Mouse (Mus musculus) monocyte, adult 5-6 weeks (primary cell): ENCODE data around the gene Lcn11. TPM values are rescaled to one million over a fixed set of nuclear protein-coding genes. Genes with fewer than 3 reads are reported as not detected.
"Not testable (repeated sequence)": the region's sequence is repeated elsewhere in the genome, so short reads cannot be mapped to it uniquely, and the experiment has no call there.

Experiments used
- ATAC-seq: fragments of 153-309, 156-312 bp; replicated peaks from 2 replicates; pipeline ENCODE4 v1.8.0; 2017; ENCODE audit warnings: mild to moderate bottlenecking; ENCODE audit not compliant: low TSS enrichment, insufficient number of reproducible peaks, severe bottlenecking, poor library complexity, low FRiP score
- total RNA-seq: library from RNA; stranded (forward); fragments of 200-1000, 200-491, 200-594 nt; gene quantifications from 3 replicates; pipeline ENCODE4 v1.2.3, GENCODE M21; 2017

Gene Lcn11
- total RNA-seq, 1 experiment from 2014 or later = not detected

DNA sequence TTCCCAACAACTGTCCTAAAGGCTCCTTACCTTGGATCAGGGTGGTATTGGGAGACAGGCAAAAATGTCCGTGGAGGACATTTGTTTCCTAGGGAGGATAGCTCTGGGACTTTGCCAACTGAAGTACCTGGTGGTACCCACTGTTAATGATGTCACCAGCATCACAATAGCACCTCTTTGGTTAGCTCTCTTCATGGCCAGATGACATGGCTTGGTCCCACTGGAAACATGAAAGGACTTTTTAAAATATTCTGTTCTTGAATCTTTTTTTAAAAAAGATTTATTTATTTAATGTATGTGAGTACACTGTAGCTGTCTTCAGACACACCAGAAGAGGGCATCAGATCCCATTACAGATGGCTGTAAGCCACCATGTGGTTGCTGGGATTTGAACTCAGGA lies 38.9 kb downstream of the Lcn11 start, which contains the start of gene Glt6d1:
Gene Glt6d1 (minus strand): TSS at position 101 of the 400 bp plus-strand sequence.
- not testable (repeated sequence) for ATAC-seq

DNA sequence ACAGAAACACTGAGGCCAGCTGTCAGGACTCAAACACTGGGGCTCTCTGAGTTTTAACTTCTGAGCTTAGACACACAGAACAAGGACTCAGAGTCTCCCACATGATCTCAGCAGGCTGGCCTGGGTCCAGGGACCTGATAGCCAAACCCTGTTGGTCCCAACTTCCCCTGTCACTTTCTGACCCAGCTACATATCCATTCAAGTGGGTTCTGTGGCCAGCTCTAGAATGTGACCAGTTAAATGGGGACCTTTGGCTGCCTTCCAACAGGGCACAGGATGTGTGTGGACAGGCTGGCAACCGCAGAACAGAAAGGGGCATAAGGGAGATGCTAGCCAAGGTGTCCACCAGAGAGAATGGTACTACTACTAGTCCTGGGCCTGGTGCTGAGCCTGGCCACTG lies 46.0 kb downstream of the Lcn11 start, which contains the start of gene Lcn9:
Gene Lcn9 (plus strand): TSS at position 348 of the 400 bp plus-strand sequence.
- ATAC-seq = no peak

DNA sequence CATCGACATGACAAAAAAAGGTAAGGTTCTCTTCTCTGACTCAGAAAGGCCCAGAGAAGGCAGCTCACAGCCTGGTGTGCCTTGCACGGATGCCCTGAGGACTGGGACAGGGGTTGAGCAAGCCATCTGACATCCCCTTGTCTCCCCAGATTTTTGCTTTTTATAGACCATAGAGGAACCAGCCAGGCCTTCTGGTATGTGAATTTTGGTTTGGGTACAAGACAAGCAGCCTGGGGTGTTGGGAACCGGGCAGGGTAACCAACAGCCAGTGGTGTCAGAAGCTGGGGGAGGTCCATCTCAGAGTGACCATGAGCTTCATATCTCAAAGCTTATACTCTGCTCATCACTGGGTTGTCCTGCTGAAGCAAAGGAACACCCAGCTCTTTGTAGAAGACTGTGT lies 47.9 kb downstream of the Lcn11 start:
- ATAC-seq = no peak

DNA sequence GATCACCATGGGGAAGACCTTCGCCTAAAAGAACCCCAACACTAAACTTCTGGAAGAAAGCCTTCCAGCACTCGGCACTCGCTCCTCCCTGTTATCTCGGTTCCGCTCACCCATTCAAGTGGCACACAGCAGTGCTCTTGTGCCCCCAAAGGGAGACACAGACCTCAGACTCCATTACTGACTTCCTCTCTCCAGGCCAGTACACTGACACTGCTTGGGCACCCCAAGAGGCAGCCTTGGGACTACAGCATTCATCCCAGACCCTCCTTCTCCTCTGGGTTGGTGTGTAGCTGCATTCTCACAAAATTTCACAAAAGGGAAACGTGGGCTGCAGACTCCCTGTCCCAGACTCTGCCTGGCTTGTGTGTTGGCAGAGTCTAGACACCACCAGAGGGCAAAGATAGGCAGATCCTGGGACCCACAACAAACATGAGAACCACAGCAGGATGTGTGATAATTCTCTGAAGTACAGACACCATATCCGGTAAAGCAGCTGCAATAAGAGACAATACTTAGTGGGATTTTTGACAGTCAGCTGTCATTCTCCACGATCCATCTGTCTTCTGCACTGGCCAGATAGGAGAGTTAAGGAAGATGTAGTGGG lies 51.6 kb downstream of the Lcn11 start:
- ATAC-seq = no peak

Other genes starting within 250 kb of the Lcn11 start
- gene Traf2, start 230.1 kb upstream of the Lcn11 start, total RNA-seq = 16.6 to 29.4 TPM (median 18.0 TPM) in 3 replicates
- gene Edf1, start 219.2 kb upstream of the Lcn11 start, total RNA-seq = 80.0 to 121 TPM (median 114 TPM) in 3 replicates
- gene Mamdc4, start 202.2 kb upstream of the Lcn11 start, total RNA-seq = 2.8 to 6.2 TPM in 2 of 3 replicates, not detected in the other
- 0.67 to 1.9 TPM (median 1.1 TPM) in 3 replicates for gene Phpt1, start 201.8 kb upstream of the Lcn11 start, total RNA-seq
- gene Ajm1, start 195.3 kb upstream of the Lcn11 start, total RNA-seq = 0.10 TPM in 1 of 3 replicates, not detected in the others
- gene Rabl6, start 168.5 kb upstream of the Lcn11 start, total RNA-seq = 42.7 to 71.6 TPM (median 51.7 TPM) in 3 replicates
- not detected in 3 replicates for gene Ccdc183, start 159.3 kb upstream of the Lcn11 start, total RNA-seq
- gene Tmem141, start 155.0 kb upstream of the Lcn11 start, total RNA-seq = 12.4 to 19.4 TPM (median 14.3 TPM) in 3 replicates
- gene Fcna, start 149.0 kb upstream of the Lcn11 start, total RNA-seq = not detected in 3 replicates
- gene Lcn8, start 123.9 kb upstream of the Lcn11 start, total RNA-seq = not detected in 3 replicates
- gene Lcn5, start 119.1 kb upstream of the Lcn11 start, total RNA-seq = not detected in 3 replicates
- not detected in 3 replicates for gene Lcn6, start 100.2 kb upstream of the Lcn11 start, total RNA-seq
- not detected in 3 replicates for gene Lcn10, start 94.3 kb upstream of the Lcn11 start, total RNA-seq
- gene Obp2a, start 77.0 kb upstream of the Lcn11 start, total RNA-seq = not detected in 3 replicates
- gene Bmyc, start 70.3 kb upstream of the Lcn11 start, total RNA-seq = 1.5 to 4.4 TPM (median 3.9 TPM) in 3 replicates
- not detected in 3 replicates for gene Obp2b, start 40.0 kb upstream of the Lcn11 start, total RNA-seq
- not detected in 3 replicates for gene Lcn3, start 11.4 kb upstream of the Lcn11 start, total RNA-seq
- gene Gm13539, start 5.2 kb downstream of the Lcn11 start, total RNA-seq = not detected in 3 replicates
- gene Glt6d1, start 38.8 kb downstream of the Lcn11 start, total RNA-seq = not detected in 3 replicates
- not detected in 3 replicates for gene Lcn9, start 46.1 kb downstream of the Lcn11 start, total RNA-seq
- gene Sohlh1, start 70.2 kb downstream of the Lcn11 start, total RNA-seq = 0.39 TPM in 1 of 3 replicates, not detected in the others
- 0.43 TPM in 1 of 3 replicates, not detected in the others for gene Kcnt1, start 86.7 kb downstream of the Lcn11 start, total RNA-seq
- 6.8 to 26.4 TPM (median 13.4 TPM) in 3 replicates for gene Camsap1, start 206.3 kb downstream of the Lcn11 start, total RNA-seq
- gene Ubac1, start 244.7 kb downstream of the Lcn11 start, total RNA-seq = 29.9 to 55.6 TPM (median 51.8 TPM) in 3 replicates